Mouse (Mus musculus) hindbrain, embryonic 16.5 days (tissue): ENCODE data around the gene Tbc1d8b. TPM values are rescaled to one million over a fixed set of nuclear protein-coding genes. Genes with fewer than 3 reads are reported as not detected.
A peak's percentile ranks its signal among the peaks of the same experiment; 100 is the strongest.
"Not testable (repeated sequence)": the region's sequence is repeated elsewhere in the genome, so short reads cannot be mapped to it uniquely, and the experiment has no call there.

Experiments
- ATAC-seq: fragments of 200-750 bp; cut with Nextera tagmentation; 2 replicates; pipeline ENCODE4 v1.8.0; 2017; ENCODE audit warnings: moderate TSS enrichment, moderate library complexity
- H3K27ac ChIP-seq: fragments of 300-500 bp; sonication (generic); 2 replicates; pipeline ENCODE4 v1.5.1; 2014; ENCODE audit warnings: low read depth, mild to moderate bottlenecking, control low read depth, low read length, moderate library complexity
- H3K27me3 ChIP-seq: fragments of 300-500 bp; sonication (generic); replicated peaks from 2 replicates; pipeline ENCODE4 v1.6.1; 2014; ENCODE audit warnings: low read length; ENCODE audit not compliant: control insufficient read depth, insufficient read depth
- H3K36me3 ChIP-seq: fragments of 300-500 bp; sonication (generic); 2 replicates; pipeline ENCODE4 v1.6.1; 2014; ENCODE audit warnings: mild to moderate bottlenecking, low read length, moderate library complexity, mixed read lengths; ENCODE audit not compliant: control insufficient read depth, insufficient read depth
- H3K4me1 ChIP-seq: fragments of 300-500 bp; sonication (generic); 2 replicates; pipeline ENCODE4 v1.6.1; 2014; ENCODE audit warnings: low read depth, low read length; ENCODE audit not compliant: control insufficient read depth, insufficient read depth
- H3K4me2 ChIP-seq: fragments of 300-500 bp; sonication (generic); 2 replicates; pipeline ENCODE4 v1.6.1; 2014; ENCODE audit warnings: mild to moderate bottlenecking, low read length, control low read depth, moderate library complexity
- H3K4me3 ChIP-seq: fragments of 300-500 bp; sonication (generic); 2 replicates; pipeline ENCODE4 v1.5.1; 2014; ENCODE audit warnings: mild to moderate bottlenecking, low read length, control low read depth, moderate library complexity
- H3K9ac ChIP-seq: fragments of 300-500 bp; sonication (generic); 2 replicates; pipeline ENCODE4 v1.6.1; 2014; ENCODE audit warnings: low read depth, mild to moderate bottlenecking, control low read depth, low read length, moderate library complexity
- H3K9me3 ChIP-seq: fragments of 300-500 bp; sonication (generic); 2 replicates; pipeline ENCODE4 v1.6.1; 2014; ENCODE audit warnings: mild to moderate bottlenecking, low read length, moderate library complexity; ENCODE audit not compliant: control insufficient read depth
- WGBS: fragments of 180-500 bp; shearing (Covaris S2); extraction: QIAGEN DNeasy Blood & Tissue Kit; methylation state at CpG from one replicate; pipeline ENCODE4 v1.1.7; 2014; 5-methylcytosine and 5-hydroxymethylcytosine counted together
- polyA plus RNA-seq: library from polyadenylated mRNA; unstranded; fragments of >200 nt; fragmentation: Nextera tagmentation; extraction: Ambion mirVana; gene quantifications from 2 replicates; pipeline ENCODE4 v1.2.1, GENCODE M21; 2015

Tbc1d8b gene
- polyA plus RNA-seq, 1 experiment from 2014 or later = 0.43 TPM

DNA sequence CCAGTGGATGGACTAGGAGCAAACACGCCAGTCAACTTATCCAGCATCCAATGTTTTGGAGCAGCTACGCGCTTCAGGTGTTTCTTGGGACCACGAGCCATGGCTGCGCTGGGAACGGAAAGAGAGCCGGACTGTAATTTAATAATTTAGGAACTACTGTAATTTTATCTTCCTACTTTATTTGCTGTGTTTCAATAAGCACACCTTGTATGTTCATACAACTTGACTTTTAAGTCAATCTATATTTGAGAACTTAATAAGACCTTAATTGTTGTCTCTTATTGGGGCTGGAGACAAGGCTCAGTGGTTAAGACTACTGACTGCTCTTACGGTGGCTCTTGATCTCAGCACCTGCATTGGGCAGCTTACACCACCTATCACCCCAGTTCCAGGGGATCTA lies 29.6 kb downstream of the Tbc1d8b start, which contains the start of gene Gm15013:
Gm15013 (minus strand) TSS at position 101 of the 400 bp plus-strand sequence.
- Histone ChIP-seq H3K27ac (no peak within 1 kb of the TSS), H3K4me2 (no peak within 1 kb of the TSS), H3K4me1 (no peaks in the 10 kb centered on the region), H3K4me3 (no peak within 1 kb of the TSS), H3K9ac (no peak within 1 kb of the TSS), H3K9me3 (no peaks in the 10 kb centered on the region), H3K27me3 (no peaks in the 10 kb centered on the region), H3K36me3 (no peaks in the 10 kb centered on the region)
- 96% methylated on average over 8 of the region's 8 CpGs for WGBS
- ATAC-seq = no peak

GRCm38 (mm10) chrX:139722350-139722749 lies 37.6 kb downstream of the Tbc1d8b start:
- H3K4me1 ChIP-seq = no peaks in the 10 kb centered on the region
- H3K4me3 ChIP-seq = no peak overlapping the region
- no peak overlapping the region for H3K4me2 ChIP-seq
- no peak overlapping the region for H3K27ac ChIP-seq
- no peaks in the 10 kb centered on the region for H3K9me3 ChIP-seq
- 93% methylated on average over 2 of the region's 2 CpGs for WGBS
- no peaks in the 10 kb centered on the region for H3K36me3 ChIP-seq
- H3K27me3 ChIP-seq = no peaks in the 10 kb centered on the region
- no peak overlapping the region for H3K9ac ChIP-seq
- ATAC-seq = no peak

DNA sequence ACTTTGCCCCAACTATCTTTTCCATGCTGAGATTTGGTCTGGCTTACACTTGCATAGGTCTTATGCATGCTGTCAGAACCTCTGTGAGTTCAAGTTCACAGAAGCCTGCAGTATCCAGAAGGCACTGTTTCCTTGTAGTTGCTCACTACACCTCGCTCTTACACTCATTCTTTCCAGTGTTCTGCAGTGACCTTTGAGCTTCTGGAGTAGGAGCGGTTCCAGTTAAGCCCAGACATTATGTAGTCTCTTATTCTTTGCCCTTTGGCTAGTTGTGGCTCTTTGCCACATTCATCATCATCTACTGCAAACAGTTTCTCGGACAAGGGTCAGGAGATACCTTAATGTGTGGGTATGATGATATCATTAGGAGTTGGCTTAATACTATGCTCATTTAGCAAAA lies 45.7 kb downstream of the Tbc1d8b start:
- Histone ChIP-seq H3K4me2 (no peak overlapping the region), H3K4me1 (no peaks in the 10 kb centered on the region), H3K9ac (no peak overlapping the region), H3K27me3 (no peaks in the 10 kb centered on the region; the same call in 1 of the 2 replicates), H3K9me3 (no peaks in the 10 kb centered on the region), H3K27ac (no peak overlapping the region), H3K4me3 (no peak overlapping the region), H3K36me3 (no peaks in the 10 kb centered on the region)
- no peak for ATAC-seq
- WGBS = 85% methylated on average over 3 of the region's 3 CpGs

DNA sequence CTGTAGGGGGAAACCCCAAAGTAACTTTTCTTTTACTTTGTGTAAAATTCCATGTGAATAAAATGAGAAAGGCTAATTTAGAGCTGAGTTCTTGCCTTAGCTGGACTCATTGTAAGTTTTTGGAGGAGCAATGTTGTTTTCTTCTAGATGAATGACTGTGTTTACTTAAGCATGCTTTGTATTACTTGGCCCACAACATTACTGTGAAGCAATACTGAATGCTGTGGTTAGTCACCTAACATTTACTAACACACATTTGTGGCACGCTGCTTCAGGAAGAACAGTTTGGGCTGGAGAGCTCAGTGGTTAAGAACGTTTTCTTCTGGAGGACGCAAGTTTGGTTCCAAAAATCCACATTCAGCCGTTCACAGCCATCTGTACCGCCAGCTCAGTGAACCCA lies 52.3 kb downstream of the Tbc1d8b start:
- no peak overlapping the region for H3K4me2 ChIP-seq

GRCm38 (mm10) chrX:139751855-139752254 lies 67.1 kb downstream of the Tbc1d8b start:
- no peak overlapping the region for H3K4me2 ChIP-seq
- no peak for ATAC-seq
- H3K36me3 ChIP-seq = no peaks in the 10 kb centered on the region
- no peaks in the 10 kb centered on the region for H3K4me1 ChIP-seq
- no peaks in the 10 kb centered on the region for H3K9me3 ChIP-seq
- no peak overlapping the region for H3K27ac ChIP-seq
- no peaks in the 10 kb centered on the region for H3K27me3 ChIP-seq
- 0% methylated on average over 1 of the region's 1 CpGs for WGBS
- no peak overlapping the region for H3K4me3 ChIP-seq
- no peak overlapping the region for H3K9ac ChIP-seq

More for the DNA sequence above, 52.3 kb downstream of the Tbc1d8b start:
- no peak for ATAC-seq
- Histone ChIP-seq H3K27me3 (no peaks in the 10 kb centered on the region; the same call in 1 of the 2 replicates), H3K4me3 (no peak overlapping the region), H3K4me1 (no peaks in the 10 kb centered on the region), H3K9ac (no peak overlapping the region), H3K36me3 (no peaks in the 10 kb centered on the region), H3K27ac (no peak overlapping the region), H3K9me3 (no peaks in the 10 kb centered on the region)
- WGBS = 89% methylated on average over 5 of the region's 5 CpGs

DNA sequence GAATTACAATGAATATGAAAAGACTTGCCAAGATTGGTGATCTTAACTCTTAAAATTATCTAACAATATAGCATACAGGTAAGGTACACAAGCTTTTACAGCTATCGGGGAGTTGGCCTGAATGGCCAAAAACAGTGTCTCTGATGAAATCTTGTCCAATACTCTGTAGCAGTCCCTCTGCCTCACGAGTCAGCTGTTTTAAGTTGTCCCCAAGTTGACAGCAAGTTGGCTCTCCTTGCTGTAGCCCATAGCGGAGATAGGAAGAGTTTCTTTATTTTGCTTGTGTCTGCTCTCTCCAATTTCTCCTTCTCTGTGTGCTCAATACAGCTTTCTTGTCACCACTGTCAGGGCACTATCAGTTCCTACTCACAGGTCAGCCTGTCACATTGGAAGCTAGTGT lies 73.8 kb downstream of the Tbc1d8b start:
- 95% methylated on average over 3 of the region's 3 CpGs for WGBS
- ATAC-seq = not testable (repeated sequence)

GRCm38 (mm10) chrX:139762546-139762945 lies 77.8 kb downstream of the Tbc1d8b start:
- Histone ChIP-seq H3K9ac (no peak overlapping the region), H3K4me1 (no peaks in the 10 kb centered on the region), H3K4me3 (no peak overlapping the region), H3K27ac (no peak overlapping the region), H3K36me3 (no peaks in the 10 kb centered on the region), H3K4me2 (no peak overlapping the region), H3K9me3 (no peaks in the 10 kb centered on the region), H3K27me3 (no peaks in the 10 kb centered on the region; the same call in 1 of the 2 replicates)
- no peak for ATAC-seq
- 84% methylated on average over 2 of the region's 2 CpGs for WGBS

More for the DNA sequence above, 73.8 kb downstream of the Tbc1d8b start:
- H3K27me3 ChIP-seq, H3K27ac ChIP-seq, H3K4me3 ChIP-seq, H3K36me3 ChIP-seq, H3K4me2 ChIP-seq, H3K4me1 ChIP-seq, H3K9me3 ChIP-seq, H3K9ac ChIP-seq: not testable (repeated sequence)

DNA sequence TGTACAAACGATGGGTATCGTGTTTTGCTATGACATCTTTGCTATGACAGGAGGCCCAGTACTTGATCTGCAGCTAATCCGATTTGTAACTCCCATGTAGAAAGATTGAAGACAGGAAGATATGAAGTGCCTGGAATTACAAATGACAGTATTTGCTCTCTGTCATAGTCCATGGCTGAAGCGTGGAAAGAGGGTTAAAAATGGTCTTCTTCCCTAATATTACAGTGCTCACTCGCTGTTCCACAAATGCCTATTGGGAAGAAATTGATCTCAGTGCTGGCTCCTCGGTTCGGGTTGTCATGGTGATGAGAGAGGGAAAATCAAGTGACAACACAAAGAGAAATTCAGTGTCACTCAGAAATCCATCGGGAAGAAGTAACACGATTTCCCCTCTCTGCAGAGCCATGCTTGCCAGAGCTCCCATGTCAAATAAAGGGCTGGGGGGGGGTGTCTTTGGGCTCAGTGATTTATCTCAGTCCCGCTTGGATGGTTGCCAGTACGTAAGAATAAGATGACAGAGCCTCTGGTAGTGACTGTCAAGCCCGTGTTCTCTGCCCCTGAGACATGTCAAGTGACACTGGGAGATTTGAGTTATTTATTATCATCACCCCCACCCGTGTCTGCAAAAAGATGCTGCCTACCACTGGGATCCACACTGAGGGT lies 85.3 kb downstream of the Tbc1d8b start:
- Histone ChIP-seq H3K4me2 (no peak overlapping the region), H3K9ac (no peak overlapping the region), H3K27ac (no peak overlapping the region), H3K9me3 (no peaks in the 10 kb centered on the region), H3K4me1 (no peaks in the 10 kb centered on the region), H3K36me3 (no peaks in the 10 kb centered on the region), H3K27me3 (peaks cover 3% of the 10 kb centered on the region; the same call in 1 of the 2 replicates), H3K4me3 (no peak overlapping the region)
- peak; percentile 73; the same call in 1 of the 2 replicates for ATAC-seq
- WGBS = 51% methylated on average over 13 of the region's 13 CpGs

DNA sequence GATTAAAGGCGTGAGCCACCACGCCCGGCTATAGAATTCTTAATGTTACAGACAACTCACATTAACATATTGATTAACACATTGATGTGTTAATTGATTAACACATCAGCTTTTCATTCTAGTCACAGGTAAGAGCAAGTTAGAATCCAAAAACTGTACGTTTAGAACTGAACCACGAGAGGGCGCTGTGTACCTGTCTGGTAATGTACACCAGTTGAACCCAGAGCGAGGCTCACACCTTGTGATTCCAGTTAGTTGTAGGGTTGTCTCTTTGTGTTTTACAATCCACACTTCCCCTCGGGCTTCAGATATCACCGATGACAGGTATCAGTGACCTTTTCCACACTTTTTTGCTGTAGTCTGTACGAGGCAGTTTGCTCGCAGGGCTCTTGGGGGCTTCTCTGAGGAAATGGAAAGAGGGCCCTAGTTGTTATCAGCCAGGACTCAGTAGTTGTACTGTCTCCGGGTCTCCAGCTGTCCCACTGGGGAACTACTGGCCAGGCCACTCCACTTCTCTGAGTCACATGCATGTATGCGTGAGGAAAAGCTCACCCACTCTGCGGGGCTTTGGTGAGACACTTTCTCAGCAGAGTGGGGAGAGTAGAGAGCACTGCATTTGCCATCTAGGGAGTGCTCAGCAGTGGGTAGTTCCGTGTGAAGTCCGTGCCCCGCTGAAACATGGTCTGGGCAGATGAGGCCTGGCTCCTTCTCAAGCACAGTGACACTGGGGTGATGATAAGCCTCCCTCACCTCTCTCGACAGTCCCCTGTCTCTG lies 89.7 kb downstream of the Tbc1d8b start:
- Histone ChIP-seq H3K9me3 (no peaks in the 10 kb centered on the region), H3K4me1 (no peaks in the 10 kb centered on the region), H3K27ac (no peak overlapping the region), H3K9ac (no peak overlapping the region), H3K4me2 (no peak overlapping the region), H3K4me3 (no peak overlapping the region), H3K36me3 (no peaks in the 10 kb centered on the region), H3K27me3 (peaks cover 3% of the 10 kb centered on the region; the same call in 1 of the 2 replicates)
- 32% methylated on average over 18 of the region's 18 CpGs for WGBS
- 0 out of 2 replicates have a peak, but pooled peaks have one; percentile 40 for ATAC-seq
